Mouse (Mus musculus): ENCODE results near the gene Ap1b1. TPM values are rescaled to one million over a fixed set of nuclear protein-coding genes. Genes with fewer than 3 reads are reported as not detected.

Ap1b1 gene
- total and polyA plus RNA-seq, 3 experiments: 38.6 to 57.8 (median 44.2) TPM

- DNase-seq (ENCODE audit: extremely low read depth): peak; percentile 55
- dilution Hi-C loops (cut with MboI; ENCODE audit: extremely low pct_ligation_motif_present, extremely low pct_unique_long_range_greater_than_20kb, low sequenced_read_pairs) (no loop called here), in situ Hi-C loops (cut with MboI; ENCODE audit: low pct_ligation_motif_present, low pct_unique_long_range_greater_than_20kb, low sequenced_read_pairs) (no loop called here)
- Histone ChIP-seq H3K79me2 (replicated peaks; ENCODE audit: control insufficient read depth, extremely low read depth, insufficient read depth, poor library complexity, severe bottlenecking) (no peaks in the 10 kb centered on the region), H3K9ac (ENCODE audit: insufficient read depth, low read depth) (no peak overlapping the region), H3K4me3 (replicated peaks in 1 of 3; ENCODE audit: low read depth in 2 of 3, low read length in 2 of 3, poor library complexity in 1 of 3) (no peak overlapping the region), H3K9me3 (replicated peaks; ENCODE audit: low read length) (no peaks in the 10 kb centered on the region), H3K4me2 (ENCODE audit: insufficient read depth, low read depth, poor library complexity, severe bottlenecking) (no peak overlapping the region), H3K4me1 (ENCODE audit: control insufficient read depth in 1 of 2, insufficient read depth in 2 of 2) (peaks cover 4 to 8% of the 10 kb centered on the region in 2 experiments; a peak in 3 of 4 replicates), H3K27ac (ENCODE audit: insufficient read depth, low read depth) (no peak overlapping the region), H3K36me3 (replicated peaks in 1 of 2; ENCODE audit: control insufficient read depth in 1 of 2, insufficient read depth in 1 of 2, low read length in 1 of 2) (peaks cover 39 to 56% of the 10 kb centered on the region in 2 experiments), H3K27me3 (replicated peaks) (no peaks in the 10 kb centered on the region)
- TF ChIP-seq E2F4 (IDR thresholded peaks at IDR 0.05; ENCODE audit: insufficient replicate concordance, low read depth, low read length) (no peak), ELF1 (IDR thresholded peaks at IDR 0.05; ENCODE audit: low read depth, low read length) (no peak), CHD2 (IDR thresholded peaks at IDR 0.05; ENCODE audit: low read length) (no peak), USF1 (IDR thresholded peaks at IDR 0.05; ENCODE audit: low read depth, low read length) (no peak), POLR2AphosphoS2 (IDR thresholded peaks at IDR 0.05; ENCODE audit: low read depth, low read length) (no peak)
Measured at GRCm38 (mm10) chr11:5042645-5043381, 56.2 kb downstream of the Ap1b1 start.

GRCm38 (mm10) chr11:5046321-5046926, 59.8 kb downstream of the Ap1b1 start:
- H3K27me3 ChIP-seq (replicated peaks): no peaks in the 10 kb centered on the region
- H3K4me1 ChIP-seq (ENCODE audit: control insufficient read depth in 1 of 2, insufficient read depth in 2 of 2): peaks cover 4 to 16% of the 10 kb centered on the region in 2 experiments; a peak in 3 of 4 replicates
- TF ChIP-seq E2F4 (IDR thresholded peaks at IDR 0.05; ENCODE audit: insufficient replicate concordance, low read depth, low read length): no peak
- TF ChIP-seq POLR2AphosphoS2 (IDR thresholded peaks at IDR 0.05; ENCODE audit: low read depth, low read length): no peak
- no peak for TF ChIP-seq RAD21 (IDR thresholded peaks at IDR 0.05; ENCODE audit: low read depth, low read length)
- TF ChIP-seq PAX5 (IDR thresholded peaks at IDR 0.05; ENCODE audit: low read length): no peak
- TF ChIP-seq MAFK (IDR thresholded peaks at IDR 0.05; ENCODE audit: insufficient replicate concordance, low read length): no peak
- no peak for TF ChIP-seq ETS1 (conservative IDR thresholded peaks at IDR 0.05; ENCODE audit: low read depth, low read length)
- TF ChIP-seq TCF12 (IDR thresholded peaks at IDR 0.05; ENCODE audit: low read depth, low read length): no peak
- TF ChIP-seq MEF2A (IDR thresholded peaks at IDR 0.05; ENCODE audit: borderline replicate concordance, low read depth, low read length): no peak
- H3K27ac ChIP-seq (ENCODE audit: insufficient read depth, low read depth): no peak overlapping the region
- H3K4me2 ChIP-seq (ENCODE audit: insufficient read depth, low read depth, poor library complexity, severe bottlenecking): no peak overlapping the region
- DNase-seq (ENCODE audit: extremely low read depth): no peak
- H3K9me3 ChIP-seq (replicated peaks; ENCODE audit: low read length): no peaks in the 10 kb centered on the region
- dilution Hi-C loops (cut with MboI; ENCODE audit: extremely low pct_ligation_motif_present, extremely low pct_unique_long_range_greater_than_20kb, low sequenced_read_pairs): no loop called here
- H3K36me3 ChIP-seq (replicated peaks in 1 of 2; ENCODE audit: control insufficient read depth in 1 of 2, insufficient read depth in 1 of 2, low read length in 1 of 2): peaks cover 14 to 20% of the 10 kb centered on the region in 2 experiments
- in situ Hi-C loops (cut with MboI; ENCODE audit: low pct_ligation_motif_present, low pct_unique_long_range_greater_than_20kb, low sequenced_read_pairs): no loop called here
- no peak overlapping the region for H3K9ac ChIP-seq (ENCODE audit: insufficient read depth, low read depth)
- no peaks in the 10 kb centered on the region for H3K79me2 ChIP-seq (replicated peaks; ENCODE audit: control insufficient read depth, extremely low read depth, insufficient read depth, poor library complexity, severe bottlenecking)
- H3K4me3 ChIP-seq (replicated peaks in 1 of 3; ENCODE audit: low read depth in 2 of 3, low read length in 2 of 3, poor library complexity in 1 of 3): no peak overlapping the region

Data from CH12.LX (cell line).